ENCODE assay signal across 11 mouse cellular contexts in the genomic region with DNA sequence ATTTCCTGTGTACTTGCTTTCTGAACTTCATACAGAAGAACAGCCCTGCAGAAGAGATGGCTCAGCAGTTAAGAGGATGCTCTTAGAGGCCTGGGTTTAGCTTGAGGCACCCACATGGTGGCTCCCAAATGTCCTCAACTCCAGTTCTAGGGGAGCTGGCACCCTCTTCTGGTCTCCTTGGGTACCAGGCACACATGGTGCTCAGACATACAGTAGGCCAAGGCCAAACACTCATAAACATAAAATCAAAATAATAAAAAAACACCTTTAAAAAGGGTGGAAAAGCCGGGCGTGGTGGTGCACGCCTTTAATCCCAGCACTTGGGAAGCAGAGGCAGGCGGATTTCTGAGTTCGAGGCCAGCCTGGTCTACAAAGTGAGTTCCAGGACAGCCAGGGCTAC. TPM values are rescaled to one million over a fixed set of nuclear protein-coding genes. Genes with fewer than 3 reads are reported as not detected.
A peak's percentile ranks its signal among the peaks of the same experiment; 100 is the strongest.
DNase-seq lines count a peak whose midpoint lies in the region; ATAC-seq and TF ChIP-seq lines count a peak whose summit lies in the region.
"Had no signal": no experiment of that assay in that cellular context is flagged by ENCODE, and none has a peak within 500 bp of the region (broad histone marks: within the 10 kb centered on the region; RNA-seq: fewer than 3 reads in every experiment).

No protein-coding gene starts in this region.

- DNase-seq in 416B (ENCODE audit: low read depth) (peak; percentile 39), ES-CJ7 (ENCODE audit: low read depth, low spot score) (peak; percentile 59)
- DNase-seq in hindbrain, embryonic 14.5 days (ENCODE audit: low spot score) = no peak
- DNase-seq in testis, postnatal 14 days (ENCODE audit: low spot score) = no peak
- DNase-seq in left cerebral cortex, adult 18-20 months (ENCODE audit: low spot score in 2 of 2) = no peak
- DNase-seq in layer of hippocampus, adult 18-20 months (ENCODE audit: low spot score in 2 of 2) = no peak

- no peak overlapping the region for H3K4me3 ChIP-seq in intestine, postnatal 0 days (ENCODE audit: low read depth, low read length)
- no peak overlapping the region for H3K4me3 ChIP-seq in intestine, embryonic 16.5 days (ENCODE audit: low read length)
- no peak overlapping the region for H3K4me3 ChIP-seq in hindbrain, embryonic 14.5 days (replicated peaks; ENCODE audit: low read length)
- H3K4me3 ChIP-seq: lung, embryonic 15.5 days; stomach, embryonic 15.5 days had no signal

- H3K4me2 ChIP-seq in intestine, postnatal 0 days (replicated peaks; ENCODE audit: low read depth) = no peak overlapping the region
- H3K4me2 ChIP-seq in intestine, embryonic 16.5 days (ENCODE audit: low read depth, low read length) = no peak overlapping the region
- peak overlapping the region; percentile 45; the same call in 1 of the 2 replicates for H3K4me2 ChIP-seq in hindbrain, embryonic 14.5 days (replicated peaks)

- H3K9me3 ChIP-seq in intestine, postnatal 0 days (ENCODE audit: control insufficient read depth) = no peaks in the 10 kb centered on the region
- H3K9me3 ChIP-seq in intestine, embryonic 16.5 days (ENCODE audit: control insufficient read depth, low read length) = no peaks in the 10 kb centered on the region
- H3K9me3 ChIP-seq in hindbrain, embryonic 14.5 days (ENCODE audit: control insufficient read depth, low read length) = no peaks in the 10 kb centered on the region
- H3K9me3 ChIP-seq: heart, embryonic 10.5 days; lung, embryonic 15.5 days; stomach, embryonic 15.5 days had no signal

- 0 out of 2 replicates have a peak, but pooled peaks cover 3% of the 10 kb centered on the region for H3K4me1 ChIP-seq in intestine, postnatal 0 days (replicated peaks; ENCODE audit: control insufficient read depth, insufficient read depth, low read length)
- peaks cover 9% of the 10 kb centered on the region for H3K4me1 ChIP-seq in intestine, embryonic 16.5 days (ENCODE audit: control insufficient read depth, insufficient read depth, low read length)
- H3K4me1 ChIP-seq in hindbrain, embryonic 14.5 days (replicated peaks; ENCODE audit: control insufficient read depth, insufficient read depth, low read length) = 0 out of 2 replicates have a peak, but pooled peaks cover 10% of the 10 kb centered on the region
- H3K4me1 ChIP-seq: stomach, embryonic 15.5 days had no signal

- peak; percentile 35 for TF ChIP-seq CTCF in intestine, postnatal 0 days (IDR thresholded peaks at IDR 0.05; ENCODE audit: low read depth)

- H3K27ac ChIP-seq in intestine, postnatal 0 days (ENCODE audit: low read depth, low read length) = no peak overlapping the region
- H3K27ac ChIP-seq in intestine, embryonic 16.5 days (ENCODE audit: low read length) = no peak overlapping the region
- no peak overlapping the region for H3K27ac ChIP-seq in hindbrain, embryonic 14.5 days
- H3K27ac ChIP-seq: lung, embryonic 15.5 days; stomach, embryonic 15.5 days had no signal

- WGBS in intestine, postnatal 0 days = 93% methylated on average over 5 of the region's 5 CpGs
- WGBS in intestine, embryonic 16.5 days = over 99% methylated on average over 5 of the region's 5 CpGs
- WGBS in hindbrain, embryonic 14.5 days = 83% methylated on average over 5 of the region's 5 CpGs

- no peaks in the 10 kb centered on the region for H3K27me3 ChIP-seq in intestine, postnatal 0 days (replicated peaks; ENCODE audit: control insufficient read depth, insufficient read depth, low read length)
- H3K27me3 ChIP-seq in intestine, embryonic 16.5 days (replicated peaks; ENCODE audit: control insufficient read depth, insufficient read depth, low read length) = no peaks in the 10 kb centered on the region
- H3K27me3 ChIP-seq in hindbrain, embryonic 14.5 days (ENCODE audit: control insufficient read depth, insufficient read depth, low read length) = no peaks in the 10 kb centered on the region
- H3K27me3 ChIP-seq: lung, embryonic 15.5 days; stomach, embryonic 15.5 days had no signal

- peaks cover 8% of the 10 kb centered on the region; the same call in 1 of the 2 replicates for H3K36me3 ChIP-seq in intestine, postnatal 0 days (ENCODE audit: control insufficient read depth, insufficient read depth)
- peaks cover 3% of the 10 kb centered on the region; the same call in 1 of the 2 replicates for H3K36me3 ChIP-seq in intestine, embryonic 16.5 days (ENCODE audit: control insufficient read depth, insufficient read depth, low read length)
- no peaks in the 10 kb centered on the region for H3K36me3 ChIP-seq in hindbrain, embryonic 14.5 days (replicated peaks; ENCODE audit: control insufficient read depth, insufficient read depth)
- H3K36me3 ChIP-seq: heart, embryonic 10.5 days; lung, embryonic 15.5 days; stomach, embryonic 15.5 days had no signal

- H3K9ac ChIP-seq in intestine, postnatal 0 days (ENCODE audit: low read depth, low read length) = no peak overlapping the region
- no peak overlapping the region for H3K9ac ChIP-seq in intestine, embryonic 16.5 days (ENCODE audit: low read depth, low read length)
- no peak overlapping the region for H3K9ac ChIP-seq in hindbrain, embryonic 14.5 days
- H3K9ac ChIP-seq: lung, embryonic 15.5 days; stomach, embryonic 15.5 days had no signal

- ATAC-seq in intestine, postnatal 0 days = no peak
- no peak for ATAC-seq in intestine, embryonic 16.5 days
- ATAC-seq in hindbrain, embryonic 14.5 days (ENCODE audit: low FRiP score) = no peak

RNA-seq across cellular contexts. Expression of gene Fank1, which starts 17.9 kb away (rescaled TPM):
- polyA plus RNA-seq in intestine, postnatal 0 days (2015; fragmentation: Nextera tagmentation; extraction: Ambion mirVana) = 0.17 and 0.42 TPM in 2 replicates
- polyA plus RNA-seq in intestine, embryonic 16.5 days (2015; fragmentation: Nextera tagmentation; extraction: Ambion mirVana) = 0.54 and 0.56 TPM in 2 replicates
- polyA plus RNA-seq in hindbrain, embryonic 14.5 days (2014; fragmentation: Nextera tagmentation; extraction: Ambion mirVana) = 4.7 and 6.1 TPM in 2 replicates
- total RNA-seq in left cerebral cortex, adult 18-20 months (2021) = 1 to 10 TPM; 3.4 to 4.5 TPM
- 1 to 10 TPM; 2.2 to 2.8 TPM for total RNA-seq in layer of hippocampus, adult 18-20 months (2021)

RNA-seq across cellular contexts. Expression of gene Dhx32, which starts 23.8 kb away (rescaled TPM):
- 43.8 and 50.2 TPM in 2 replicates for polyA plus RNA-seq in intestine, postnatal 0 days (2015; fragmentation: Nextera tagmentation; extraction: Ambion mirVana)
- 89.5 and 93.9 TPM in 2 replicates for polyA plus RNA-seq in intestine, embryonic 16.5 days (2015; fragmentation: Nextera tagmentation; extraction: Ambion mirVana)
- 38.4 and 45.1 TPM in 2 replicates for polyA plus RNA-seq in hindbrain, embryonic 14.5 days (2014; fragmentation: Nextera tagmentation; extraction: Ambion mirVana)
- total RNA-seq in left cerebral cortex, adult 18-20 months (2021) = 10 to 100 TPM; 34.4 to 36.4 TPM
- 10 to 100 TPM; 35.4 to 36.5 TPM for total RNA-seq in layer of hippocampus, adult 18-20 months (2021)

RNA-seq across cellular contexts. Expression of gene Uros, which starts 48.8 kb away (rescaled TPM):
- polyA plus RNA-seq in intestine, postnatal 0 days (2015; fragmentation: Nextera tagmentation; extraction: Ambion mirVana) = 12.1 and 12.4 TPM in 2 replicates
- 33.5 and 37.2 TPM in 2 replicates for polyA plus RNA-seq in intestine, embryonic 16.5 days (2015; fragmentation: Nextera tagmentation; extraction: Ambion mirVana)
- polyA plus RNA-seq in hindbrain, embryonic 14.5 days (2014; fragmentation: Nextera tagmentation; extraction: Ambion mirVana) = 53.4 and 61.5 TPM in 2 replicates
- total RNA-seq in left cerebral cortex, adult 18-20 months (2021) = 10 to 100 TPM; 16.1 to 18.1 TPM
- total RNA-seq in layer of hippocampus, adult 18-20 months (2021) = 10 to 100 TPM; 18.4 to 19.1 TPM

RNA-seq across cellular contexts. Expression of gene Bccip, which starts 49.6 kb away (rescaled TPM):
- 91.4 and 92.6 TPM in 2 replicates for polyA plus RNA-seq in intestine, postnatal 0 days (2015; fragmentation: Nextera tagmentation; extraction: Ambion mirVana)
- 134 and 158 TPM in 2 replicates for polyA plus RNA-seq in intestine, embryonic 16.5 days (2015; fragmentation: Nextera tagmentation; extraction: Ambion mirVana)
- polyA plus RNA-seq in hindbrain, embryonic 14.5 days (2014; fragmentation: Nextera tagmentation; extraction: Ambion mirVana) = 83.3 and 84.3 TPM in 2 replicates
- 10 to 100 TPM; 61.7 to 64.5 TPM for total RNA-seq in left cerebral cortex, adult 18-20 months (2021)
- 10 to 100 TPM; 64.7 to 67.8 TPM for total RNA-seq in layer of hippocampus, adult 18-20 months (2021)

Comparison
In these comparisons a context has a peak if more than half of its experiments do, and no peak if none do; other contexts are left out.
1. DNase-seq: peak in 416B (single experiment) and ES-CJ7 (single experiment); none in hindbrain, embryonic 14.5 days (single experiment), testis, postnatal 14 days (single experiment), left cerebral cortex, adult 18-20 months (0 of 2) and layer of hippocampus, adult 18-20 months (0 of 2).